Mouse (Mus musculus) kidney, adult 18-20 months (tissue): ENCODE results near the gene Gm9964.
A peak's percentile ranks its signal among the peaks of the same experiment; 100 is the strongest.

Source experiments
- DNase-seq: peaks from one replicate; pipeline ENCODE4 v3.0.0; 2021

The Gm9964 gene

DNA sequence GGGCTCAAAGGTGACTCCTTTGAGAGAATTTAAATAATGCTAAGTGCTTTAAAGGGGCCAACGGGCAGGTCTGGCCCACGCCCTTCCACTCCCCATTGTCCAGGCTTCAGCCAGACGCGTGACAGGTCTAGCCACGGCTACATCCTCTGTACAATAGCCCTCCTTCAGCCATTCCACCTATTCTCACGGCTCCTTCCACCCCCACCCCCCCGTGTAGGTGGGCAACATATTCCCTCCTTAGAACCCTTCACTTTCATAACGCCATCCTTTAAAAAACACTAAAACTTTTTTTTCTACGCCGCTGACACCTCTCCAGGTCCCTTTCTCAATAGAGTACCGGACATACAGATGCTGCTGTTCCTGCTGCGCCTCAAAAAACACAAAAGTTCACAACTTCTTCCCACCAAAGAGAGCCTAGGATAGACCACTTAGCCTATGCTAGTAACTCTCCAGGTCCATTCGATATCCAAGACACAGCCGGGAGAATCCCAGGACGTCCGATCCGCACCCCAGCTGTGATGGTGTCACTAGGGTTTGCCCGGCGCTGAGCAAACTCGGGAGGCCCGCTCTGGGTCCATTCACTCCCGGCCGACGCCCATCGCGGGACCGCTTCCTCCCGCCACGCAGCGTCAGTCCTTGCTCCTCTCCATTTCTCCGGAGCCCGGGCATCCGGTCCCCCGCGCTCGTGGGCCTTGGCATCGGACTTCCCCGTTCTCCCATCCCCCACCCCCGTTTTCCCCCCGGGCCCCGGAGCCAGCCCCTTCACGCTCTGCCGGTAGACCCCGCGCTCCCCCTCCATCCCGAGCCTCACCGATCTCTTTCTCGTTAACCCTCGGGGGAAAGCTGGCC, 42.9 kb downstream of the Gm9964 start:
- DNase-seq: peak; percentile 62

GRCm38 (mm10) chr11:79252881-79253541, 43.7 kb downstream of the Gm9964 start:
- peak; percentile 41 for DNase-seq
